Mouse (Mus musculus) c-Kit-negative CD71-positive TER-119-positive erythroid progenitor cells, embryonic 14.5 days (primary cell): ENCODE results near the gene Otog.

Experiments used
- DNase-seq: peaks from one replicate; pipeline ENCODE4 v3.0.0-alpha.2; 2013; ENCODE audit warnings: low read depth, low spot score

The Otog gene

GRCm38 (mm10) chr7:46353875-46354274, 113.1 kb downstream of the Otog start:
- DNase-seq: no peak
